Comparison of ENCODE assay signal across 10 mouse cellular contexts in genomic region chr2:50609086-50609485, GRCm38 (mm10).
DNase-seq lines count a peak whose midpoint lies in the region; TF ChIP-seq lines count a peak whose summit lies in the region.
"Had no signal": no experiment of that assay in that cellular context is flagged by ENCODE, and none has a peak within 500 bp of the region (broad histone marks: within the 10 kb centered on the region; RNA-seq: fewer than 3 reads in every experiment).

No protein-coding gene starts in this region.

- H3K4me3 ChIP-seq in spleen, adult 2 months (ENCODE audit: extremely low read depth, insufficient read depth, insufficient read length), result no peak overlapping the region
- no peak overlapping the region for H3K4me3 ChIP-seq in forebrain, embryonic 10.5 days
- H3K4me3 ChIP-seq: embryonic facial prominence, embryonic 13.5 days; limb, embryonic 13.5 days had no signal

- TF ChIP-seq POLR2A in spleen, adult 2 months (IDR thresholded peaks at IDR 0.05; ENCODE audit: low read depth, low read length), result no peak

- no peak overlapping the region for H3K27ac ChIP-seq in spleen, adult 2 months (ENCODE audit: insufficient read depth, low read length)
- H3K27ac ChIP-seq in forebrain, embryonic 10.5 days, result no peak overlapping the region
- H3K27ac ChIP-seq: embryonic facial prominence, embryonic 13.5 days; limb, embryonic 13.5 days had no signal

- intact Hi-C loops in heart, postnatal 14 days (cut with DNase I), result loop anchor here (5.0 kb wide), 1 partner anchor 538 kb away; the partner anchor contains the start of gene Rnd3

- WGBS in spleen, adult 2 months, result 55% methylated on average over 1 of the region's 1 CpGs
- 89% methylated on average over 1 of the region's 1 CpGs for WGBS in forebrain, embryonic 10.5 days

- no peaks in the 10 kb centered on the region for H3K4me1 ChIP-seq in spleen, adult 2 months (ENCODE audit: control insufficient read depth, insufficient read depth, insufficient read length)
- no peaks in the 10 kb centered on the region; the same call in 1 of the 2 replicates for H3K4me1 ChIP-seq in forebrain, embryonic 10.5 days
- H3K4me1 ChIP-seq: embryonic facial prominence, embryonic 13.5 days; limb, embryonic 13.5 days had no signal

- no peaks in the 10 kb centered on the region for H3K9me3 ChIP-seq in forebrain, embryonic 10.5 days
- H3K9me3 ChIP-seq: embryonic facial prominence, embryonic 13.5 days; limb, embryonic 13.5 days had no signal

- no peaks in the 10 kb centered on the region for H3K27me3 ChIP-seq in spleen, adult 2 months (ENCODE audit: control insufficient read depth, insufficient read depth, low read length)
- H3K27me3 ChIP-seq in forebrain, embryonic 10.5 days (ENCODE audit: poor library complexity, severe bottlenecking), result no peaks in the 10 kb centered on the region
- H3K27me3 ChIP-seq: embryonic facial prominence, embryonic 13.5 days; limb, embryonic 13.5 days had no signal

- DNase-seq in adrenal gland, adult (ENCODE audit: inconsistent age in 2 of 2, low spot score in 1 of 2), result peak; percentile 73 to 88
- no peak for DNase-seq in adrenal gland, postnatal 4 days (ENCODE audit: low spot score in 2 of 2)
- peak in 1 of 2 experiments; percentile 12 for DNase-seq in spleen, adult 2 months (ENCODE audit: low read depth in 1 of 2, low spot score in 2 of 2)
- no peak for DNase-seq in spleen, adult 12 weeks (ENCODE audit: low spot score)
- DNase-seq in heart, postnatal 14 days, result peak; percentile 29 to 43
- peak; percentile 72 for DNase-seq in lung, postnatal 36 days
- DNase-seq in Muller cell, postnatal 12 days (ENCODE audit: inconsistent ontology term), result no peak
- DNase-seq in forebrain, embryonic 10.5 days (ENCODE audit: extremely low spot score, low spot score), result no peak

- H3K36me3 ChIP-seq in spleen, adult 2 months (ENCODE audit: control insufficient read depth, insufficient read depth, low read length), result no peaks in the 10 kb centered on the region
- no peaks in the 10 kb centered on the region for H3K36me3 ChIP-seq in forebrain, embryonic 10.5 days (replicated peaks)
- H3K36me3 ChIP-seq: embryonic facial prominence, embryonic 13.5 days; limb, embryonic 13.5 days had no signal

- TF ChIP-seq CTCF in spleen, adult 2 months (IDR thresholded peaks at IDR 0.05; ENCODE audit: extremely low read depth, insufficient read depth, insufficient read length, insufficient replicate concordance), result peak; percentile 45; the same call in 1 of the 2 replicates

Comparison
In these comparisons a context has a peak if more than half of its experiments do, and no peak if none do; other contexts are left out.
1. DNase-seq: peak in adrenal gland, adult (2 of 2), heart, postnatal 14 days (2 of 2) and lung, postnatal 36 days (single experiment); none in adrenal gland, postnatal 4 days (0 of 2), spleen, adult 12 weeks (single experiment), Muller cell, postnatal 12 days (single experiment) and forebrain, embryonic 10.5 days (single experiment).